Mouse (Mus musculus): Measurements from ENCODE around the gene AC161166.1.

AC161166.1 gene

GRCm38 (mm10) chr7:24462388-24463319 is 49.6 kb downstream of the AC161166.1 start, which contains the start of gene Plaur:
Gene Plaur (plus strand): TSS chr7:24462484.
- in situ Hi-C loops (cut with MboI, MseI): no loop called here

- in situ Hi-C loops (cut with MboI, MseI): no loop called here
Measured at GRCm38 (mm10) chr7:24461376-24462051, 50.7 kb downstream of the AC161166.1 start.

Measured in T-helper 17 cell (primary cell).